Mouse (Mus musculus) v-Abl transformed pro-B cells (cell line): Measurements from ENCODE around the gene Fut11.

Source experiments
- in situ Hi-C, 2 experiments: fragments of 400-800 bp; cut with MboI; formaldehyde crosslinking; loops; one replicate each; pipeline ENCODE4 v1.15.1; 2025; ENCODE audit not compliant: unreplicated experiment in 2 of 2

Fut11 gene

GRCm38 (mm10) chr14:20694884-20695760 is at the start of gene Fut11:
Gene Fut11 (plus strand): TSS chr14:20694968.
- in situ Hi-C loops = loop anchor here in 1 of 2 experiments (5.0 kb wide), 1 partner anchor 102 kb away; no protein-coding TSS in a partner anchor

- in situ Hi-C loops = no loop called here
Measured at GRCm38 (mm10) chr14:20645547-20645946, 49.2 kb upstream of the Fut11 start.

- in situ Hi-C loops = no loop called here
Measured at GRCm38 (mm10) chr14:20646381-20646780, 48.4 kb upstream of the Fut11 start.

- in situ Hi-C loops = loop anchor here (25.0 kb wide), 3 partner anchors 539 to 664 kb away; partner anchors contain the start of gene Gng2 (in 1 of the 2)
Measured at GRCm38 (mm10) chr14:20651000-20651399, 43.8 kb upstream of the Fut11 start.

GRCm38 (mm10) chr14:20651722-20652256 is 43.0 kb upstream of the Fut11 start:
- in situ Hi-C loops = loop anchor here (25.0 kb wide), 3 partner anchors 539 to 664 kb away; partner anchors contain the start of gene Gng2 (in 1 of the 2)

- in situ Hi-C loops = loop anchor here (5.0 to 25.0 kb wide), 5 partner anchors 78 to 668 kb away; partner anchors contain the start of gene Gng2 (in 1 of the 2)
Measured at GRCm38 (mm10) chr14:20654690-20655421, 39.9 kb upstream of the Fut11 start.

GRCm38 (mm10) chr14:20655731-20656130 is 39.0 kb upstream of the Fut11 start:
- in situ Hi-C loops = loop anchor here (5.0 to 25.0 kb wide), 5 partner anchors 78 to 668 kb away; partner anchors contain the start of gene Gng2 (in 1 of the 2)

- in situ Hi-C loops = loop anchor here (5.0 to 25.0 kb wide), 5 partner anchors 79 to 669 kb away; partner anchors contain the start of gene Gng2 (in 1 of the 2)
Measured at GRCm38 (mm10) chr14:20656361-20656760, 38.4 kb upstream of the Fut11 start, which contains the start of gene Myoz1. Gene Myoz1 (minus strand): TSS chr14:20656540.

GRCm38 (mm10) chr14:20658326-20658725 is 36.4 kb upstream of the Fut11 start:
- in situ Hi-C loops = loop anchor here (5.0 to 25.0 kb wide), 5 partner anchors 81 to 671 kb away; partner anchors contain the start of gene Gng2 (in 1 of the 2)

- in situ Hi-C loops = loop anchor here (5.0 to 25.0 kb wide), 5 partner anchors 82 to 672 kb away; partner anchors contain the start of gene Gng2 (in 1 of the 2)
Measured at GRCm38 (mm10) chr14:20658902-20659301, 35.9 kb upstream of the Fut11 start.

- in situ Hi-C loops = loop anchor here (5.0 to 25.0 kb wide), 6 partner anchors 82 to 672 kb away; partner anchors contain the start of genes Ecd (in 2 of the 2), Fam149b (in 2 of the 2) and Gng2 (in 1 of the 2)
Measured at GRCm38 (mm10) chr14:20659687-20660086, 35.1 kb upstream of the Fut11 start.

GRCm38 (mm10) chr14:20660827-20661660 is 33.7 kb upstream of the Fut11 start:
- in situ Hi-C loops = loop anchor here (10.0 to 25.0 kb wide), 4 partner anchors 316 to 674 kb away; partner anchors contain the start of genes Ecd (in 2 of the 2), Fam149b (in 2 of the 2) and Gng2 (in 1 of the 2)

GRCm38 (mm10) chr14:20661661-20662331 is 33.0 kb upstream of the Fut11 start:
- in situ Hi-C loops = loop anchor here (10.0 to 25.0 kb wide), 4 partner anchors 317 to 674 kb away; partner anchors contain the start of genes Ecd (in 2 of the 2), Fam149b (in 2 of the 2) and Gng2 (in 1 of the 2)

- in situ Hi-C loops = loop anchor here (10.0 to 25.0 kb wide), 4 partner anchors 318 to 675 kb away; partner anchors contain the start of genes Ecd (in 2 of the 2), Fam149b (in 2 of the 2) and Gng2 (in 1 of the 2)
Measured at GRCm38 (mm10) chr14:20662740-20663139, 32.0 kb upstream of the Fut11 start.

- in situ Hi-C loops = loop anchor here (10.0 to 25.0 kb wide), 4 partner anchors 319 to 676 kb away; partner anchors contain the start of genes Ecd (in 2 of the 2), Fam149b (in 2 of the 2) and Gng2 (in 1 of the 2)
Measured at GRCm38 (mm10) chr14:20663601-20664000, 31.2 kb upstream of the Fut11 start.

GRCm38 (mm10) chr14:20664436-20664835 is 30.3 kb upstream of the Fut11 start:
- in situ Hi-C loops = loop anchor here (10.0 to 25.0 kb wide), 4 partner anchors 320 to 677 kb away; partner anchors contain the start of genes Ecd (in 2 of the 2), Fam149b (in 2 of the 2) and Gng2 (in 1 of the 2)

- in situ Hi-C loops = loop anchor here (10.0 to 25.0 kb wide), 4 partner anchors 323 to 680 kb away; partner anchors contain the start of genes Ecd (in 2 of the 2), Fam149b (in 2 of the 2) and Gng2 (in 1 of the 2)
Measured at GRCm38 (mm10) chr14:20667469-20667868, 27.3 kb upstream of the Fut11 start.
